Mouse (Mus musculus) ES-Bruce4 (cell line): ENCODE measurements around the gene Spdl1.

Source experiments
- CTCF ChIP-seq: IDR thresholded peaks from one replicate; pipeline ENCODE4 v1.8.1; 2011; ENCODE audit warnings: low read depth, low read length
- EP300 ChIP-seq: IDR thresholded peaks from 2 replicates; pipeline ENCODE4 v1.6.1; 2011; ENCODE audit warnings: low read depth, low read length; ENCODE audit not compliant: insufficient read depth
- POLR2A ChIP-seq: IDR thresholded peaks from one replicate; pipeline ENCODE4 v1.8.1; 2011; ENCODE audit warnings: low read length; ENCODE audit not compliant: insufficient read depth

DNA sequence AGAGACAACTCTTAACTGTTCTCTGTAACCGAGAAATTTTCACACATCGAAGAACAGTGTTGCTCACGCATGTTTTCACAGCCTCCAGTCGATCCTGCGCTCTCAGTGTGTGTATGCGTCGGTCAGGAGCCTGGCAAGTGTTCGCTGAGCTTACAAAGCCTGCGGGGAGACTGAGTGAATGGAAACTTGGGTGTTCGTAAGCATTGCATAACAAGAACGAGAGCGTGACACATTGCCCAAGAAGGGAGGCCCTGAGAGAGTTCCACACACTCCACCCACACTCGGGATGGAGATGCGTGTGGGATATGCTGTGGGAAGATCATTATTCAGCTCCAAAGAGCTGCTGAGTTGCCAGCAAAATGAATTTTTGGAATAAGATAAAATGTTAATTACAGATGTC is 31.7 kb upstream of the Spdl1 start:
- TF ChIP-seq CTCF (no peak), POLR2A (no peak), EP300 (no peak)
